Mouse (Mus musculus) retina, embryonic 14.5 days (tissue): ENCODE data around the gene Gpr4.

Experiments used
- DNase-seq: peaks from one replicate; pipeline ENCODE4 v3.0.0-alpha.2; 2015; ENCODE audit warnings: low spot score

Gpr4 gene

GRCm38 (mm10) chr7:19211996-19212755 is at the start of gene Gpr4:
Gene Gpr4, plus strand, starts transcription at chr7:19212538.
- DNase-seq: peak; percentile 68

- no peak for DNase-seq
These were observed 49.4 kb upstream of the Gpr4 start for GRCm38 (mm10) chr7:19162928-19163327.

- DNase-seq: no peak
These were observed 48.6 kb upstream of the Gpr4 start for GRCm38 (mm10) chr7:19163752-19164151.

GRCm38 (mm10) chr7:19164189-19164588 is 48.1 kb upstream of the Gpr4 start:
- DNase-seq: no peak

GRCm38 (mm10) chr7:19164978-19165377 is 47.4 kb upstream of the Gpr4 start:
- DNase-seq: no peak

GRCm38 (mm10) chr7:19165656-19166423 is 46.5 kb upstream of the Gpr4 start, which contains the start of gene Gipr:
Gene Gipr, minus strand, starts transcription at chr7:19166127.
- DNase-seq: no peak

- DNase-seq: no peak
These were observed 45.3 kb upstream of the Gpr4 start for GRCm38 (mm10) chr7:19166990-19167389.

GRCm38 (mm10) chr7:19169506-19169905 is 42.8 kb upstream of the Gpr4 start:
- no peak for DNase-seq

- no peak for DNase-seq
These were observed 42.2 kb upstream of the Gpr4 start for GRCm38 (mm10) chr7:19170142-19170541.

- no peak for DNase-seq
These were observed 40.5 kb upstream of the Gpr4 start for GRCm38 (mm10) chr7:19171831-19172230.

- DNase-seq: peak; percentile 94
These were observed 39.5 kb upstream of the Gpr4 start for GRCm38 (mm10) chr7:19172874-19173273.

- peak; percentile 84 for DNase-seq
These were observed 36.4 kb upstream of the Gpr4 start, which contains the start of gene Eml2 for GRCm38 (mm10) chr7:19175708-19176515. Gene Eml2, plus strand, starts transcription at chr7:19176421.

GRCm38 (mm10) chr7:19176516-19176947 is 35.8 kb upstream of the Gpr4 start:
- no peak for DNase-seq

GRCm38 (mm10) chr7:19177216-19177615 is 35.1 kb upstream of the Gpr4 start:
- DNase-seq: no peak

GRCm38 (mm10) chr7:19178035-19178434 is 34.3 kb upstream of the Gpr4 start:
- no peak for DNase-seq

GRCm38 (mm10) chr7:19178443-19179092 is 33.8 kb upstream of the Gpr4 start:
- peak; percentile 83 for DNase-seq

GRCm38 (mm10) chr7:19179173-19179572 is 33.2 kb upstream of the Gpr4 start:
- DNase-seq: peak; percentile 84

GRCm38 (mm10) chr7:19179936-19180335 is 32.4 kb upstream of the Gpr4 start:
- DNase-seq: no peak

- peak; percentile 70 for DNase-seq
These were observed 31.4 kb upstream of the Gpr4 start for GRCm38 (mm10) chr7:19180862-19181429.

- DNase-seq: no peak
These were observed 28.1 kb upstream of the Gpr4 start for GRCm38 (mm10) chr7:19184250-19184649.

GRCm38 (mm10) chr7:19184758-19185157 is 27.6 kb upstream of the Gpr4 start:
- DNase-seq: peak; percentile 68
